Mouse (Mus musculus) ovary, adult 18-20 months (tissue): Measurements from ENCODE around the gene Rabl6.

Experiments used
- DNase-seq: peaks from one replicate; pipeline ENCODE4 v3.0.0; 2022; ENCODE audit warnings: low spot score, mixed read lengths

The Rabl6 gene

DNA sequence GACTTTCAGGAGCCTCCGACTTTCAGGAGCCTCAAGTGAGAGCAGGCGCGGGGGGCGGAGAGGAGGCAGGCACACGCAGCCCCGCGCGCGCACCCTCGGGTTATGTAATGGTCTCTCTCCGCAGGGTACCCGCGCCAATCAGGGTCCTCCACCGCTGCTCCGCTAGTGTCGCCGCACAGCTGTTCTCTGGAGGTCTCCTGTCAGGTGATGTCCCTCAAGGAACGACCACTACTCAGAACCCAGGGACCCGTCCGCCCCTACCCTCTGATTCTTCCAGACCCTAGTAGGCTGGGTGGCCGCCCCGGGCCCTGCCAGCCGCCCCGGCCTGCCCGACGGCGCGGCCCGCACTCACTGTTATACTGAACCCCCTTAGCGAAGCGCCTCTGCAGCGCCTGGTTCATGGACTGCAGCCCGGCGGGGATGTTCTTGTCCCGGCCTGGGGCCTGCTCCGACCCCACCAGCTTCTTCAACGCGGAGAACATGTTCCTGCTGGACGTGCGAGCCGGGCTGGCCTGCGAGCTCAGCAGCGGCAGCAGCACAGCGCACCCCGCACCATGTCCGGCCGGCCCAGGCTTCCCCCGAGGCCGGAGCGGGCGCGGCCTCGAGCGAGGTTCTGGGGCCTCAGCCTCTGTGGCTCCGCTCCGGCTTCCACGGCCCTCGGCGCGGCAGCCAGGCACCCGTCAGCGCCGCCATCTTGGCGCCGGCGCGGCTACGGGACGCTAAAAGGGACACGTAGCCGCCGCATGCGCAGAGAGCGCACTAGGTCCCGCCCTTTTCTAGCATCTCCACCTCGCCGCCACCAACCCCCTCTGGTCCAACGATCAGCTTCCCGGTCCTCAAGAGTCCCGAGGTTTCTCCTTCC is at the start of gene Rabl6:
Rabl6 (minus strand) TSS at position 761 of the 862 bp plus-strand sequence.
- DNase-seq, result peak; percentile 79

DNA sequence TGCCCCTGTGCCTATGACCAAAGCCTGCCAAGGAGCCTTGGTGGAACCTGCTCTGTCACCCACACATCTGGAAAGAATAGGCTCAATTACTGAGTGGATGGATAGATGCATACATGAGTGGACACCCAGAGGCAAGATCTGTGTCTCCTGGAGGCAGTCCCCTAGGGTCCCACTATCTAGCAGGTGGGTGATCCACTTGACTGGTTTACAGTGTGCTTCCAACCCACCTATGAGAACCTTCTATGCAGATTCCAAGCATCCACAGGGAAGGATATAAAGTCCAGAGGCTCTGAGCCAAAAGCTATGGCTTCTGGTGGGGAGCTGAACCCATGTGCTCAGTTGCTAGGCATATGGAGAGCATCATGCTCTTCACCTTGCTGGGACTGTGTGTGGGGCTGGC is 49.3 kb upstream of the Rabl6 start, which contains the start of gene Lcn5:
Lcn5 (plus strand) TSS at position 301 of the 400 bp plus-strand sequence.
- no peak for DNase-seq

DNA sequence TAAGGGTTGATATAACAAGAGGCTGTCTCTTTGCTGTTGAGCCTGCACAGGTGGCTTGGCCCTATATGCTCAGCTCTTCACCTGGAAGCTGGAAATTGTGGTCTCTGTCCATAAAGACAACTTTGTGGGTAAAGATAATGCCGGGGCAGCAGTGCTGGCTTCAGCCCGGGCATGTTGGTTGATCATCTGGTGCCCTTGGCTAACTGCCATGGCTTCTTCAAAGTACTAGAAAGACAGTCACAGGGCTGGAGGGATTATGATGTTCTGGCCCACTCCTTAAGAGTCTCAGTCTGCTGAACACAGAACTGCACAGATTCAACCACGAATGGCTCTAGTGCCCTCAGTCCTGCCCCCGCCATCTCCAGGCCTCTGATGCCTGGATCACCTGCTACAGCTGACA is 48.9 kb upstream of the Rabl6 start:
- DNase-seq, result no peak

DNA sequence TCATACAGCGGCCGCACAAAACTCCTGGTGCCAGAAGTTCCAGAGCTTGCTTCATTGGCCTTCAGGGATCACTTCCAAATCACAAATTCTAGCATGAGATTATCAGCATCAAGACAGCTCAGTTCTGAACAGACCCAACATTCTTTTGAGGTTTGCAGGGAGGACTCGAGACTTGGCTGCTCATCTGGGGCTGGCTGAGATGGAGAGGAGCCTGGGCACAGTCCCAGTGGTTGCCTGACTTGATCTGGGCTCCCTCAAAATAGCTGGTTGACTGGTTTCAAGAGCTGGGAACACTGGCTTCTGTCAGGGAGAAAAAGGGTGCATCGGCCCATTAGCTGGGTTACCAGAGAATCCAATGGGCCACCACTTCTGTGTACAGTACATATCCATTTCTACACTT is 48.4 kb upstream of the Rabl6 start:
- DNase-seq, result no peak

DNA sequence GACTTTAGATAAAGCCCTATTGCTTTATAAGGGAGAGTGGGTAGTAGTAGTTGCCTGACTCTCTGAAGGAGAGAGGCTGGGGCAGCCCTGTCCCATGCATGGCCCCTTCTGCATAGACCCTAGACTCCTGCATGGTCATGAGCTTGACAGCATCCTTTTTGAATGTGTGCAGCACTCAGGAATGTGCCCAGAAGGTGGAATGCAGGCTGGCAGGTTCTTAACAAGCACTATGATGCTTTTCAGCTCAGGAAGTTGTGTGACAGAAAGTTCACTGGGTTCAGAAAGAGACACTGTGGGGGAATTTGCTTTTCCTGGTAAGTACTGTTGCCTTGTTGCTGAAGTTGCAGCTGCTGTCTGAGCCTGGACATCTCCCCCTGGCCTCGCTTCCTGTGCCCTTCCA is 46.2 kb upstream of the Rabl6 start:
- no peak for DNase-seq

DNA sequence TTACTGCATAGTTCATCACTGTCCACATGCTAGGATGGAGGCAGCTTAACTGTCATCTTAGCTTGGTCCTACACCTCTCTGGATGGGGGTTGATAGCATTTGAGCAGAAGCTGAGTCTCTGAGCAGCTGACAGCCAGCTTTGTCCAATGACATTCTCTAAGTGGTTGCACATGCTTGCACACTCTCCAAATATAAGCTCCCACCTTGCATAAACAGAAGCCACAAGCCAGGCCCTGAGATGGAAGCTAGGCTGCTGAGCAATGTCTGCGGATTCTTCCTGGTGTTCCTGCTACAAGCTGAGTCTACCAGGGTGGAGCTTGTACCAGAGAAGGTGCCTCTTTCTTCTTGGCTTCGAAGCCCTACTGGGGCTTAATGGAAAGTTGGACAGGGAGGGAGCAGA is 44.6 kb upstream of the Rabl6 start, which contains the start of gene Lcn8:
Lcn8 (plus strand) TSS at position 219 of the 400 bp plus-strand sequence.
- no peak for DNase-seq

DNA sequence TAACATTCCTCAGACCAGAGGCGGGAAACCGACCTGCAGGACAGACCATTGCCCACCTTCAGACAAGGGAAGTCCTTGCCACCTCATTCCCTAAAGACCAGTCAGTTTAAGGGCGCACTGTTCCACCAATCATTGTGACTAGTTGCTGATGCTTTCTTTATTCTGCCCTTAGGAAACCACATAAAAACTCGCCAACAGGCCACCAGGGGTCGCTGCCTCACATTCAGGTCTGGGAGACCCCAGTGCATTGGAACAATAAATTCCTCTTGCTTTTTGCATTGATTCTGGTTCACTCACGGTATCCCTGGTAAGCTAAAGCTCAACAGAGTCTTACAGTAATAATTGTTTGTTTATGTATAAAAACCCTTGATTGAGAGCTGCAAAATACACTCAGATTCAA is 31.6 kb upstream of the Rabl6 start:
- DNase-seq, result no peak

DNA sequence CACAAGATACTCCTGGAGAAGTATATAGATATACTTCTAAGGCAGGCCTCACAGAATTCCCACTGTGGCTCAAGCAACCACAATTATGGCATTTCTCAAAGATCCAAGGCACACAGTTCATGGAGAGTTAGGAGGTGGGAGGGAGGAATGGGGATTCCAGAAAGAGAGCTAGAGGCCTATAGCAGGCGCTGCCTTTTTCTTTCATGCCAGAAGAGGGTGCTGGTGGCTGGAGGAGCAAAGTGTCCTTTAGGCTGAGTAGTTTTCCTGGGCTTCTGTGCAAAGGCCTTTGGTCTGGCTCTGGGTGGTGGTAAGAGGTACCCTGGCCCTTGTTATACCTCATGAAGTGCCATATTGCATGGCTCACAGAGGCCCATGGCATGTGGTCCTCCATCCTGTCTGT is 25.7 kb upstream of the Rabl6 start:
- no peak for DNase-seq

DNA sequence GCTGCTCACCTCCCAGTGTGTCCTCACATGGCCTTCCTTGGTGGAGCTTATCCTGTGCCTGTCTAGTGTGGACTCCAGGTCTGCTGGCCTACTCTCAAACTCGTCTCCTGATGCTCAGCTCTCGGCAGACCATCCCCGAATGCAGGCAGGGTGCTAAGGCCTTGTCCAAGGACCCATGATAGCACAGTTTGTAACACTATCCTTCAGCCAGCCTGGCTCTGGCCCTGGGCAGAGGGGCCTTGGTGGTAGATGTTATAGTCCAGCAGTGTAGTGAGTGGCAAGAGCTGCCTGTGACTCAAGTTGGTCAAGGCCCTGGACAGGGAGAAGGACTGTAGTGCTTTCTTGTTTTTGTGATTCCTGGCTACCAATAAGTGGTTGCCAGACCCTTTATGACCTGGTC is 25.3 kb upstream of the Rabl6 start:
- no peak for DNase-seq

DNA sequence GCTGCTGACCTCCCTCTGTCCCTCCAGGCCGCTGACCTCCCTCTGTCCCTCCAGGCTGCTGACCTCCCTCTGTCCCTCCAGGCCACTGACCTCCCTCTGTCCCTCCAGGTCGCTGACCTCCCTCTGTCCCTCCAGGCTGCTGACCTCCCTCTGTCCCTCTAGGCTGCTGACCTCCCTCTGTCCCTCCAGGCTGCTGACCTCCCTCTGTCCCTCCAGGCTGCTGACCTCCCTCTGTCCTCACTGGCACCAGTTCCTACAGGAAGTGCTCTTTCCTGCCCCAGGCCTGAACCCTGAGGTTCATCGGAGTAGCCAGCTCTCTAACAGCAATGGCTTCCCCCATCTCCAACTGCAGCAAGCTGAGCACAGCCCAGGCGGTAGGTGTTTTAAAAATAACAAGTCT is 20.4 kb upstream of the Rabl6 start:
- no peak for DNase-seq

DNA sequence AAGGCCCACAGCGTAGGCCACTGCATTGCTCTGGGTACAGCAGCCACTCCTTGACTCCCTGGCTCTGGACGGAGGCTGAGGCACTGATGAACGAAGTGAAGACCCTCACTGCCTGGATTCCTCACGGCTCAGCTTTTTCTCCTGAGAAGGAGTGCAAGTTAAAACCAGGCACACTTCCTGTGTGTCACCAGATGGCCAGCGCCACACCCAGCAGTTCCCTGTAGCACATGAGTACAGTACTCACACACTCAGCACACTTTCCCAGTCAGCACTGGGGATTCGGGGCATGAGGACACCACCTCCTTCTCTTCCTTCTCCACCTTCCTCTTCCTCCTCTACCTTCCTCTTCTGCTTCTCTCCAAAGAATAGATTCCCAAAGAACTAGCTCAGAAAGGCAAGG is 19.5 kb upstream of the Rabl6 start, which contains the start of gene Fcna:
Fcna (minus strand) TSS at position 220 of the 400 bp plus-strand sequence.
- DNase-seq, result no peak

DNA sequence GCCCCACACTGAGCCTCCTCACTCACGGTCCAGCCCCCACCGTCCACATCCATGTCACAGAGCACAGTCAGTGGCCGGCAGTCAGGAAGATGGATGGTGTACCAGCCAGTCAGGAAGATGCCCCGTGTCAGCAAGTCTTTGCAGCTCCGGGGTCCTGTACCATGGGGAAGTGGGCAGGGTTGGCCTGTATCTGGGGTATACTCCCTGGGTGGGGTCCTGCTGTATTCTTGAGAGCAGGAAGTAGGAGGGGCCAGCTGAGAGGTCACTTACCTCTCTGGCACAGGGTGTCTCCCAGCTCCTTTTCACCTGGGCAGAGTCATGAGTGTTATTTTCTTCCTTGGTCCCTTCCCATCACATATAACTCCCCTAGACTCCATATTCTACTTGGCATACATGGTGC is 17.7 kb upstream of the Rabl6 start:
- DNase-seq, result no peak

DNA sequence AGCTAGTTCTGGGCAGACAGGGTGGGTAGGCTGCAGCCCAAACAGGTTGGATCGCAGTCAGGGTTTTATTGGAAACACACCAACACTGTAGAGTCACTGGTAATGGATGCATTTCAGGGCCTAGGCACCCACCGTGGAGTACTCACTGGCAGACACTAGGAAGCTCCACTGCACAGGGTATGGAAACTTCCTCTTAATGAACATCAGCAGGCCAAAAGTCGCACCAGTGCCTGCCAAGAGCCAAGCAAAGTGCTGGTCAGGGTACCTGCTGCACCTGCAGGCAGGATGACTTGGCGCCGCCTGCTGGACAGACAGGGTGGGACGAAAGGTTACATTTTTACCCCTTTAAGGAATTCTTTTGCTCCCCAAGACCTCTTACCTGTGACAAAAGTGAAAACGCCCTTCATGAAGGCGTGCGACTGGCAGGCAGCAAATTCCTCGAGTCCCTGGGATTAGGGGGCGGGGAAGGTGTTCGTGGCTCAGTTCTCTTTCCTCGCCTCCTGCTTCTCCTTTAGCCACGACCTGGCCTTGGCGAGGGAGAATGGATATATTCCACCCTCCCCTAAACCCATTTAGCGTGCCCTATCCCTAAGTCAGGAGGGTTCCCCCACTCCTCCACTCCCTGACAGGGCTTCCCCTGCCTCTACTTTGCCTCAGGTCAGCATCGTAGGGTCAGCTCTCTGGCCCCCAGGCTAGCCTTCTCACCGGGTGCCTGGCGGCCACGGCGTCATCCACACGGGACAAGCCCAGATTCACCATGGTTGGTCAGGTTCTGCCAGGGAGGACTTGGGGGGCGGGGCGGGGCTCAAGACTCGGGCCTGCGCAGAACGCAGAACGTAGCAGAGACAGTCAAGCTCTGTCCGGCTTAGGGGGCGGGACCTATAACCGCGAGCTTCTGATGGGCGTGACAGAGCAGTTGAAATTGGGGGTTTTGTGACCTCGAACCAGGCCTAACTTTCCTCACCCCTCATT is 13.2 kb upstream of the Rabl6 start, which contains the start of gene Tmem141:
Tmem141 (minus strand) TSS at position 777 of the 972 bp plus-strand sequence.
- peak; percentile 87 for DNase-seq

DNA sequence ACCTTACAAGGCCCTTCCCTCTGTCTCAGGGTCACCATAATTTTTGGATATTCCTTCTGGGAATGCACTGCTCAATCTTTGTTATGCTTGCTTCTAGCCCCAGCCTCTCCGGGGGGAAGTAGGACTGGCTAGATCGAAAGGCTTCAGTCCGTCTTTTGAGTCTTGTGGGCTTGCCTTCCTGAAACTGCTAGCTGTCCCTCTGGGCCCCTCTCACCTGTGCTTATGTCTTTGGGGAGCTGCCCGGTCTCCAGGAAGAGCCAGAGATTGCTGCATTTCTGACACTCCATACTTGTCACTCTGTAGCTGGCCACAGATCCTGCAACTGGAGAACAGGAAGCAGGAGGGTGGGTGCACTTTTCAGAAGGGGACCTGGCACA is 12.5 kb upstream of the Rabl6 start:
- DNase-seq, result no peak

DNA sequence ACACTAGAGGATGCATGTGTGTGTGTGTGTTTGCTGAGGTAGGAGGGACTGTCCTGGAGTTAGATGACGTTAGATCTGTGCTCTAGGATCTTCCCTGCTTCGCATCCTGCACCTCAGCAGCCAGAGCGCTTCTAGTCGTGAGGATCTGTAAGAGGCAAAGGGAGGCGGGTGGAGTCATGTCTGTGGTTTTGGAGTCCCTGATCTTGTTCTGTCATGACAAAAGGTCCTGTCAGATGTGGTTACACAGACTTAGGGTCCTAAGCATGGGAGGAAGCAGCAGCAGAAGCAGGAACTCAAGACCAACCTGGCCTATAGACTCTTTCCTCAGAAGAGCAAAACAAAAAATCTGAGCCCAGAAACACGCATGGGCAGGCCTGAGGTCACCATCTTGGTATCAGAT is 12.1 kb upstream of the Rabl6 start:
- no peak for DNase-seq

DNA sequence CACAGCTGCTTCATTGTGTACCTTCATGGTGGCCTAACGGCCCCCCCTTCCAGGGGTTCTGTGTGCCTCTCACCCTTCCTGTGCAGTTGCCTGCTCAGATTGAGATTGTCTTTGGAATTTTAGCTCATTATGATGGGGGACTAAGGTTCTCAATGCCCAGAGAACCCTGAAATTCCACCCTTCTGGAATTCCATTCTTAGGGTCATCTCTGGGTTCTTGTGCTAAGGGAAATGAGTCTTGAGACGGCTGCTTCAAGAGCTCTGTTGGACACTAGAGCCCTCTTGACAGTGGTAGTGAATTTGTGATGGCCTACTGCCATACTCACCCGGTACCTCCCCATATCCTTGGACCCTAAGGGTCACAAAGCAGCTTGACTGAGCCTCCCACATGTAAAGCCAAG is 9.3 kb upstream of the Rabl6 start, which contains the start of gene Ccdc183:
Ccdc183 (minus strand) TSS at position 101 of the 400 bp plus-strand sequence.
- no peak for DNase-seq

DNA sequence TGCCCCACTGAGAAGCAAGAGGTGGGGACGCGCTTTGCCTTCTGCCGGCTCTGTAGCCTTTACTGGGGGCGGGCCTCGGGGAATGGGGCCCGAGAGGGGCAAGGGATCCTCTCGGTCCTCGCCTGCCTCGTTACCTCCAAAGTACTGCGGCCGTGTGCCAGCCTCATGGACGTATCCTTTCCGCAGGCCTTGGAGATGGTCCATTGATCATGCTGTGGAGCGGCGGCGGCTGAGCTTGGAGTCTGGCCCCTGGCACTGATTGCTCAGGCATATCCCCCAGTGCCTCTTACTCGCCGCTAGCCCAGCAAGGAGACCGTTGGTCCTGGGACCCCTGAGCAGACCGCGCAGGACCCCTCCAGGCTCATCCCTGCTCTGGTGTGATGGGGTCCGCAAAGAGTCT is 8.1 kb upstream of the Rabl6 start:
- DNase-seq, result no peak

DNA sequence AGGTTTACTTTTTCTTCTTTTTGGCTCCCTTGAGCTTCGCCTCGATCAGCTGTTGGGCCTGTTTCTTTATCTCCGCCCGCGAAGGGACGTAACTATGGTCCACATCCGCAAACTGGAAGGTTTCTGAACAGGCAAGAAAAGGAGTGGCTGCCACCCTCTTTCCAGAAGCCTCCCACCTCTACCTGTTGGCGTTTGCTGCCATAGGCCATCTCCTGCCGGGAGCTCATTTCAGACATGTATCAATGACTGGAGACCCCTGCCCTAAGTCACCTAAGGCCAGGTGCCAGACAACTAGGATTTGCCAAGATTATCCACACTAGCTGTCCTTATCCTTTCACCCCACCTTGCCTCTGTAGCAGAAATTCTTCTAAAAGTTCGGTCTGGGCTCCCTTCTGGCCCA is 350 bp upstream of the Rabl6 start:
- no peak for DNase-seq

DNA sequence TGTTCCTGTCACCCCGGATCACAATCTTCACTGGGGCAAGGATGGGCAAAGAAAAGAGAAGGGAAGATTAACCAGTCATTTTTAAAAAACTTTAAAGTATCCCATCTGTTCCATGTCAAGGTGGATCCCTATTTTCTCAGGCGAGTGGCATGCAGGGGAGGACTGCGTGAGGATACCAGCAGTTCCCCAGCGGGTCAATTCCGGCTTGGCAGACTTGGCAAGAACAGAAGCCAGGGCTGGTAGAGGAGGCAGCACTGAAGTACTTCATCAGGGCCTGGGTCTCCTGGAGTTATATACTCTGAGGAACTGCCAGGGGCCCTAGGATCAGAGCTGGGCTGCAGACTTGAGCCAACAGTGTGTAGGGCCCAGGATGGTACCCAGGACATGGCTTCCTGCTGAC is 5.8 kb downstream of the Rabl6 start:
- no peak for DNase-seq

DNA sequence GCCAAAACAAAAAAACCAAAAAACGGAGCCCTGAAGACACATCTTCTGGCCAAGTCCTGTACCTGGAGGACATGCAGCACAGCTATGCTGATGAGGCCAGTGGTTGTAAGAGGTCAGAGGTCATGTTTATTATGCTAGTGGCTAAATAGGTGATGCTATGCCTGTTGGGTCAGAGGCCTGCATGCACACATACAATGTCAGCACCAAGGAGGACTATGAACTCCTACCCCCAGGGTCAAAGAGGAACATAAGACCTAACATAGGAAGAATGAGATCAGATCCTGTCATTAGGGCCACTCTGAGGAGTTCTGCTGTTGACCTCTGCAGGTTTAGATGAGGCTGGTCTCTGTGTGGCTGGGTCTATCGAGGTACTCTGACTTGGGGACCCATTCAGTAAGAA is 8.3 kb downstream of the Rabl6 start:
- DNase-seq, result no peak

DNA sequence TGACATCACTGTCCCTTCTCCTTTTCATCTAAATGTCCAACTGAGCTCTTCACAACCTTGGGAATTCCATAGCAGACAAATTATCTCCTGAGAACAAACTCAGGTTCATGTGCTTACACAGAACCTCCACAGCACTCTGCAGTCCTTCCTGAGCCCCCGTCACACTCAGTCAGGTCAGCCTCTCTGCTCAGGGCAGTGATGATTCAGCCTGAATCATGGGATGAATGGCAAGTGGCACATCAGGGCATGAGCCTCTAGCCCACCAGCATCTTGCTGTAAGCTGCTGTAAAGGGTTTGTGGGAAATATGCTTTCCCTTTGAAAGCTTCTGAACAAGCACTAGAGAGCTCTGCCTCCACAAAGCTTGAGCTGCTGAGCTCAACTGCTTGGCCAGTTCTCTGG is 9.6 kb downstream of the Rabl6 start:
- no peak for DNase-seq

DNA sequence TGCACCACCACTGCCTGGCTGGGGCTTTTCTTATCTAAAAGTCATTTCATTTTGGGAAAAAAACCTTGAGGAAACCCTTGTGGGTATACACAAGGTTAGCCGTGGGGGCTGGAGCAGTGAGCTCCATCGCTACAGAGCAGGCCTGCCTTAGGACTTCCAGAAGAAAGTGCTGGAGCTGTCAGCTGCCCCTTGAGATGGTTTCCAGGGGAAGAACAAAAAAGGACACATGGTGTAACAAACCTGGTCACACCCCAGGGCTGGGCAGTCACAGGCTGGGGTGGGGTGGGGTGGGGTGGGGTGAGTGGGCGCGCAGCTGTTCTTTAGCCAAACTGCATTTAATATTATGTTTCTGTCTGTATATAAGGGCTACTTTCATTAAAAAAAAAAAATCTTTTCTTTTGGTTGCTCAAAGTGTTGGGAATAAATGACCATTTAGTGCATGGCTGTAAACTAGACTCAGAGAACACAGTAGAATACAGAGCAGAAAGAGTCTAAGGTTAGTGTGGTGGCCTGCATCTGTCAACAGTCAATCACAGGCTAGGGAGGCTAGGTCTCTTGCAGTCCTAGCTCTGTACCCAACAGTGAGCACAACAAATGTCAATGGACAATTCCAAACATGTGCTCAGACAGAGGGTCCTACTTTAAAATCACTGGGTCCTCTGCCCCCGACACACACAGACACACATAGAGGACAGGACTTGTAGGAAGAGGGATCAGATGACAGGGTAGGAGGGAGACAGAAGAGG is 11.4 kb downstream of the Rabl6 start:
- DNase-seq, result no peak
